Mouse (Mus musculus) adrenal gland, adult (tissue): ENCODE results near the gene Lrfn2.

ENCODE experiments used
- DNase-seq, 2 experiments: peaks; one replicate each; pipeline ENCODE4 v3.0.0; 2022 to 2023; ENCODE audit warnings: low spot score in 1 of 2; ENCODE audit not compliant: inconsistent age in 2 of 2

Lrfn2 gene

GRCm38 (mm10) chr17:49031790-49032189 is 99.6 kb downstream of the Lrfn2 start:
- DNase-seq = peak in 1 of 2 experiments; percentile 58

GRCm38 (mm10) chr17:49033276-49033675 is 101.1 kb downstream of the Lrfn2 start:
- no peak for DNase-seq

- DNase-seq = no peak
Observed at GRCm38 (mm10) chr17:49033686-49034250, 101.6 kb downstream of the Lrfn2 start.

GRCm38 (mm10) chr17:49035052-49035451 is 102.9 kb downstream of the Lrfn2 start:
- DNase-seq = no peak

GRCm38 (mm10) chr17:49037163-49037950 is 105.2 kb downstream of the Lrfn2 start:
- DNase-seq = no peak

GRCm38 (mm10) chr17:49043806-49044640 is 111.8 kb downstream of the Lrfn2 start:
- DNase-seq = no peak

- DNase-seq = peak; percentile 36 to 78
Observed at GRCm38 (mm10) chr17:49047921-49048320, 115.7 kb downstream of the Lrfn2 start.

- peak; percentile 35 to 57 for DNase-seq
Observed at GRCm38 (mm10) chr17:49051231-49051630, 119.1 kb downstream of the Lrfn2 start.

GRCm38 (mm10) chr17:49061141-49061540 is 129.0 kb downstream of the Lrfn2 start:
- DNase-seq = no peak

- no peak for DNase-seq
Observed at GRCm38 (mm10) chr17:49063789-49064188, 131.6 kb downstream of the Lrfn2 start.

- no peak for DNase-seq
Observed at GRCm38 (mm10) chr17:49064526-49064925, 132.3 kb downstream of the Lrfn2 start.

GRCm38 (mm10) chr17:49065050-49065449 is 132.9 kb downstream of the Lrfn2 start:
- no peak for DNase-seq

- DNase-seq = no peak
Observed at GRCm38 (mm10) chr17:49066748-49067147, 134.6 kb downstream of the Lrfn2 start.

GRCm38 (mm10) chr17:49078168-49078567 is 146.0 kb downstream of the Lrfn2 start:
- no peak for DNase-seq

GRCm38 (mm10) chr17:49079647-49080046 is 147.5 kb downstream of the Lrfn2 start:
- DNase-seq = no peak

- no peak for DNase-seq
Observed at GRCm38 (mm10) chr17:49083594-49084380, 151.6 kb downstream of the Lrfn2 start.

- no peak for DNase-seq
Observed at GRCm38 (mm10) chr17:49085111-49085510, 152.9 kb downstream of the Lrfn2 start.

GRCm38 (mm10) chr17:49096781-49097544 is 164.8 kb downstream of the Lrfn2 start:
- DNase-seq = no peak

GRCm38 (mm10) chr17:49111399-49111798 is 179.2 kb downstream of the Lrfn2 start:
- no peak for DNase-seq

GRCm38 (mm10) chr17:49111911-49112310 is 179.7 kb downstream of the Lrfn2 start:
- no peak for DNase-seq
